14 mouse cellular contexts compared by ENCODE assay signal in the genomic region with DNA sequence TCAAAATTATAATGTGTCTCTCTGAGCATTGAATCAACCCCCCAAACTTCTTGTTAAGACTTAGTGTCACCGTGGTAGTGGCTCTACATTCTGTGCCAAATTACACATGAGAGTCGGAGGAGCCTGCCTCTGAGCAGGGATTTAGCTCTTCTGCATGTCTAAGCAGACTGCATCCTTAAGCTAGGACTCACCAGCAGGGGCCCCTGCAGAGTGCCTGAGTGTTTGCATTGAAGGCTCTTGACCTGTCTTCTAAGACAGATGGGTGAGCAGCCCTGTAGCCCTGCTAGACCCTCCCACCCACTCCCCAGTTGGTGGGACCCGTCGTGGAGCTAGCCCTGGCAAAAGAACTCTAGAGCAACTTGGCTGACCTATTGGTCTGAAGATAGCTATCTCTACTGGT.
"Had no signal": no experiment of that assay in that cellular context is flagged by ENCODE, and none has a peak within 500 bp of the region (broad histone marks: within the 10 kb centered on the region; RNA-seq: fewer than 3 reads in every experiment).

No protein-coding gene starts in this region.

- DNase-seq: kidney, adult 9 months; kidney, postnatal 14 days; layer of hippocampus, adult 9-11 months; lung, postnatal 14 days had no signal

- H3K9me3 ChIP-seq: limb, embryonic 10.5 days; liver, embryonic 12.5 days; lung, embryonic 15.5 days; megakaryocyte, embryonic 14.5 days; neural tube, embryonic 12.5 days had no signal

- H3K4me1 ChIP-seq: neural tube, embryonic 12.5 days had no signal

- H3K9ac ChIP-seq: liver, embryonic 12.5 days; lung, embryonic 15.5 days; neural tube, embryonic 12.5 days had no signal

- H3K27me3 ChIP-seq: liver, embryonic 12.5 days; lung, embryonic 15.5 days; megakaryocyte, embryonic 14.5 days; neural tube, embryonic 12.5 days had no signal

- H3K27ac ChIP-seq: limb, embryonic 10.5 days; liver, embryonic 12.5 days; lung, embryonic 15.5 days; macrophage; neural tube, embryonic 12.5 days; stomach, postnatal 0 days had no signal

- H3K4me3 ChIP-seq: limb, embryonic 10.5 days; liver, embryonic 12.5 days; lung, embryonic 15.5 days; megakaryocyte, embryonic 14.5 days; neural tube, embryonic 12.5 days had no signal

- H3K4me2 ChIP-seq: liver, embryonic 12.5 days; lung, embryonic 15.5 days; midbrain, embryonic 11.5 days; neural tube, embryonic 12.5 days had no signal

- ATAC-seq: inflammation-experienced regulatory T-cells, adult 6 months; intestine, postnatal 0 days; liver, embryonic 12.5 days had no signal
